Comparison of ENCODE assay signal across 9 mouse cellular contexts in the genomic region with DNA sequence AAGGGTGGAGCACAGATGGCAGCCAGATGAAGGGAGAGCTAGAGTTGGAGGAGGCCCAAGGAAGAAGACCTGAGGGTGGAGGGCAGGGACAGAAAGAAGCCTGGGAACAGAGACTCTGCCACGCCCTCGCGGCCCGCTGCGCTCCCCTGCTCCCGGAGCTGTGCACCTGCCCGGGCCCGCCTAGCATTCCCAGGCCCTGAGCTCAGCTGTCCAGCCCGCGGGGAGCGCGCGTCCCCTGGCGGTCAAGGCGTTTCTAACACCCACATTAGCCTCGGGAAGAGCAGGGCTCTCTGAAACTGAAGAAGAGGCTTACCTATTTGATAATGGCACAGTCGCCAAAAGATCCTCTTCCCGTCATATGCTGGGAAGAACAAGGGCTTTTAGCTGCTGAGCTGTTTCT. TPM values are rescaled to one million over a fixed set of nuclear protein-coding genes. Genes with fewer than 3 reads are reported as not detected.
DNase-seq lines count a peak whose midpoint lies in the region; ATAC-seq lines count a peak whose summit lies in the region.
"Had no signal": no experiment of that assay in that cellular context is flagged by ENCODE, and none has a peak within 500 bp of the region (broad histone marks: within the 10 kb centered on the region; RNA-seq: fewer than 3 reads in every experiment).

No protein-coding gene starts in this region.

- no peaks in the 10 kb centered on the region for H3K9me3 ChIP-seq in limb, embryonic 13.5 days
- H3K9me3 ChIP-seq in neural tube, embryonic 14.5 days (ENCODE audit: control insufficient read depth, low read length): no peaks in the 10 kb centered on the region
- H3K9me3 ChIP-seq: neural tube, embryonic 13.5 days had no signal

- H3K27me3 ChIP-seq in limb, embryonic 13.5 days: peaks cover 16% of the 10 kb centered on the region
- no peaks in the 10 kb centered on the region for H3K27me3 ChIP-seq in neural tube, embryonic 14.5 days (ENCODE audit: control insufficient read depth, insufficient read depth, low read length)

- H3K9ac ChIP-seq in limb, embryonic 13.5 days: no peak overlapping the region
- H3K9ac ChIP-seq in neural tube, embryonic 14.5 days (replicated peaks; ENCODE audit: low read depth, low read length): 0 out of 2 replicates have a peak overlapping the region, but pooled peaks have one; percentile 16
- H3K9ac ChIP-seq: neural tube, embryonic 13.5 days had no signal

- WGBS in limb, embryonic 13.5 days: 8% methylated on average over 18 of the region's 18 CpGs
- WGBS in neural tube, embryonic 14.5 days: 5% methylated on average over 18 of the region's 18 CpGs

- H3K27ac ChIP-seq in limb, embryonic 13.5 days: no peak overlapping the region
- no peak overlapping the region for H3K27ac ChIP-seq in neural tube, embryonic 14.5 days (ENCODE audit: low read depth, low read length)
- H3K27ac ChIP-seq: neural tube, embryonic 13.5 days had no signal

- H3K4me2 ChIP-seq in limb, embryonic 13.5 days (replicated peaks): peak overlapping the region; percentile 9; the same call in 1 of the 2 replicates
- no peak overlapping the region for H3K4me2 ChIP-seq in neural tube, embryonic 14.5 days (ENCODE audit: low read depth, low read length)
- H3K4me2 ChIP-seq: neural tube, embryonic 13.5 days had no signal

- no peaks in the 10 kb centered on the region for H3K36me3 ChIP-seq in limb, embryonic 13.5 days
- H3K36me3 ChIP-seq in neural tube, embryonic 14.5 days (ENCODE audit: control insufficient read depth, insufficient read depth, low read length): no peaks in the 10 kb centered on the region
- H3K36me3 ChIP-seq: neural tube, embryonic 13.5 days had no signal

- no peak for ATAC-seq in limb, embryonic 13.5 days (ENCODE audit: low FRiP score, low read depth)
- no peak for ATAC-seq in neural tube, embryonic 14.5 days (ENCODE audit: low read depth)

- 0 out of 2 replicates have a peak overlapping the region, but pooled peaks have one; percentile 1 for H3K4me3 ChIP-seq in limb, embryonic 13.5 days
- no peak overlapping the region for H3K4me3 ChIP-seq in neural tube, embryonic 14.5 days (ENCODE audit: low read depth, low read length)
- H3K4me3 ChIP-seq: neural tube, embryonic 13.5 days had no signal

- peak; percentile 52 for DNase-seq in layer of hippocampus, adult 11-12 months (ENCODE audit: low spot score)
- DNase-seq in layer of hippocampus, adult 9-10 months (ENCODE audit: low spot score): no peak
- DNase-seq in ZHBTc4 (ENCODE audit: low read depth, low spot score): peak; percentile 96
- peak; percentile 78 for DNase-seq in embryo, embryonic 11 days
- peak; percentile 80 to 83 for DNase-seq in heart, postnatal 10 days
- peak; percentile 81 for DNase-seq in urinary bladder, adult 2 months (ENCODE audit: low spot score)

- intact Hi-C loops in heart, postnatal 10 days (cut with DNase I): no loop called here

- peaks cover 24% of the 10 kb centered on the region for H3K4me1 ChIP-seq in limb, embryonic 13.5 days
- peaks cover 3% of the 10 kb centered on the region for H3K4me1 ChIP-seq in neural tube, embryonic 14.5 days (ENCODE audit: control insufficient read depth, insufficient read depth, low read length)

RNA-seq across cellular contexts. Expression of a gene that starts 4.3 kb away (rescaled TPM):
- total RNA-seq in heart, postnatal 10 days (2021): 10 to 100 TPM; 23.1 to 40.1 TPM
- 9.0 and 9.6 TPM in 2 replicates for polyA plus RNA-seq in limb, embryonic 13.5 days (2015; fragmentation: Nextera tagmentation; extraction: Ambion mirVana)
- polyA plus RNA-seq in neural tube, embryonic 14.5 days (2014; fragmentation: Nextera tagmentation; extraction: Ambion mirVana): 1.4 and 1.7 TPM in 2 replicates
- 16.5 and 19.6 TPM in 2 replicates for polyA plus RNA-seq in urinary bladder, adult 2 months (2012; rRNA removed)

RNA-seq across cellular contexts. Expression of a gene that starts 4.6 kb away (rescaled TPM):
- total RNA-seq in heart, postnatal 10 days (2021): 10 to 100 TPM in 1 of 2 experiments, 1 to 10 TPM in 1; 8.2 to 11.0 TPM
- polyA plus RNA-seq in limb, embryonic 13.5 days (2015; fragmentation: Nextera tagmentation; extraction: Ambion mirVana): 29.9 and 31.8 TPM in 2 replicates
- polyA plus RNA-seq in neural tube, embryonic 14.5 days (2014; fragmentation: Nextera tagmentation; extraction: Ambion mirVana): 19.1 and 21.5 TPM in 2 replicates
- 8.9 and 9.8 TPM in 2 replicates for polyA plus RNA-seq in urinary bladder, adult 2 months (2012; rRNA removed)

RNA-seq across cellular contexts. Expression of a gene that starts 17.9 kb away (rescaled TPM):
- 10 to 100 TPM; 10.3 to 12.3 TPM for total RNA-seq in heart, postnatal 10 days (2021)
- polyA plus RNA-seq in limb, embryonic 13.5 days (2015; fragmentation: Nextera tagmentation; extraction: Ambion mirVana): 18.2 and 18.3 TPM in 2 replicates
- 11.4 TPM in 2 replicates for polyA plus RNA-seq in neural tube, embryonic 14.5 days (2014; fragmentation: Nextera tagmentation; extraction: Ambion mirVana)
- 23.8 and 24.5 TPM in 2 replicates for polyA plus RNA-seq in urinary bladder, adult 2 months (2012; rRNA removed)

RNA-seq across cellular contexts. Expression of a gene that starts 19.3 kb away (rescaled TPM):
- 10 to 100 TPM; 40.1 to 43.2 TPM for total RNA-seq in heart, postnatal 10 days (2021)
- 89.1 and 96.4 TPM in 2 replicates for polyA plus RNA-seq in limb, embryonic 13.5 days (2015; fragmentation: Nextera tagmentation; extraction: Ambion mirVana)
- 90.4 and 98.9 TPM in 2 replicates for polyA plus RNA-seq in neural tube, embryonic 14.5 days (2014; fragmentation: Nextera tagmentation; extraction: Ambion mirVana)
- polyA plus RNA-seq in urinary bladder, adult 2 months (2012; rRNA removed): 42.3 and 47.5 TPM in 2 replicates

RNA-seq across cellular contexts. Expression of a gene that starts 40.0 kb away (rescaled TPM):
- total RNA-seq in heart, postnatal 10 days (2021): under 1 TPM; 0.26 to 0.55 TPM
- 8.3 and 8.6 TPM in 2 replicates for polyA plus RNA-seq in limb, embryonic 13.5 days (2015; fragmentation: Nextera tagmentation; extraction: Ambion mirVana)
- 1.1 and 2.1 TPM in 2 replicates for polyA plus RNA-seq in neural tube, embryonic 14.5 days (2014; fragmentation: Nextera tagmentation; extraction: Ambion mirVana)
- 6.5 and 7.9 TPM in 2 replicates for polyA plus RNA-seq in urinary bladder, adult 2 months (2012; rRNA removed)
